Mouse (Mus musculus) thymus, adult 2 months (tissue): ENCODE data around the gene Chsy1.

Experiments
- CTCF ChIP-seq: fragments of 200-500 bp; IDR thresholded peaks from 2 replicates; pipeline ENCODE4 v1.5.1; 2012; ENCODE audit warnings: mild to moderate bottlenecking, control low read depth, low read length, moderate library complexity, borderline replicate concordance; ENCODE audit not compliant: control insufficient read depth, poor library complexity, insufficient read depth; ENCODE audit errors: extremely low read depth
- POLR2A ChIP-seq: fragments of 200-500 bp; IDR thresholded peaks from 2 replicates; pipeline ENCODE4 v1.6.1; 2012; ENCODE audit warnings: mild to moderate bottlenecking, low read length, control low read depth, moderate library complexity; ENCODE audit not compliant: control insufficient read depth, poor library complexity, insufficient read depth; ENCODE audit errors: extremely low read depth

DNA sequence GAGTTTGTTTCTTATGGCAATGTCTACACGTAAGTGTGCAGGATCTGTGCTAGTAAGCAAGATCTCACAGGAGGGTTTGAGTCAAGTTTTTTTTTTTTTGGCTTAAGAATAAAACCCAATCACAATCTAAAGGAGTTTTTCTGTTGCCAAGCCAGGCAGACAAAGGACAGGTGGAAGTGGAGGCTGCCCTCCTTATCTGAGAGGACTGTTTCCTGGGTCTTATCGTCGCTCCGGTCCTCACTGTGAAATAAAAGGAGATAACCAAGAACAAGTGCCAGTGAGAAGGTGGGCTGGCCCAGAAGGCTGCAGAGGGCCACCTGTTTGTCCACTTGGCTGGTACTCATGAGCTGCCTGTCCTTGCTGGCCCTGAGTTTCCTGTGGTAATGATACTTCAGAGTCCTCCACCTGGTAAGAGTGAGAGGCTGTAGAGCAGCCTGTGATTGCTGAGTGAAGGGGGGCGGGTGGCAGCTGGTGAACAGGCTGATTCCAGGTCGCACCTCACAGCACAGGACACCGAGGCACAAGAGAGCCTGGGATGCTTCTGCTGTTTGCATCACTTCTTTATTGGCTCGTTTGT lies 7.7 kb downstream of the Chsy1 start:
- no peak for TF ChIP-seq CTCF
- TF ChIP-seq POLR2A = no peak
